Mouse (Mus musculus): Measurements from ENCODE around the gene She.

She gene

DNA sequence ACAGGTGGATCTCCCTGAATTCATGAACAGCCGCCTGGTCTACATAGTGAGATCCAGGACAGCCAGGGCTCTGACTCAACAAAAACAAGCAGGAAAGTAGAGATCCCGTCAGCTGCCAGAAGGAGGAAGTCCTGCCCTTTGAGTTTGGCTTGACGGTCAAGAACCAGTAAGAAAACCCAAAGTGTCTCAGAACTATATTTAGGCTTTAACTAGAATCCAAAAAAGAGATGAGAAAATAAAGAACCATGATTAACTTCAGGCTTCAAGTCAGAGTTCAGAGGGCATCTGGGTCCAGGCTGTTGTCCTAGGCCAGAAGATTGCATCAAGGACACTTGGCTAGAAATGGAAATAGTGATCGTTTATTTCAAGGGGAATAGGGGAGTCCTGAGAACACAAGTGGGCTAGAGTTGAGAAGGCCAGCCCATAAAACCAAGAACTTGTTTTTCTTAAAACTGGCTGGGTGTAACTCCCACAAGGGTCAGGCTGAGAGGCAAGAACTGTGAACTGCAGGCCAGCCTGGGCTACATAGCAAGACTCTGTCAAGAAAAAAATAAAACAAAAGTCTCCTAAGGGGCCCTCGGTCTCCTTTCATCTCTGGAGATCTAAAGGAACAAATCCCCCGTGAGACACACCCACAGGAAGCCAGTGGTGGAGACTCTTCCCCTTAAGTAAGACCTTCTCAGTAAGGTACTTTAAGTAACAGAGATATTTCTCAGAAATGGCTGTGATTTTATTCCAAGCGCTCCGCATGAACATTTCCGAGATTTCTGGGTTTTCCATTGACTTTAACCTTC lies 32.7 kb downstream of the She start:
- DNase-seq (ENCODE audit: low spot score): no peak

GRCm38 (mm10) chr3:89865020-89865419 lies 33.9 kb downstream of the She start:
- no peak for DNase-seq (ENCODE audit: low spot score)

DNA sequence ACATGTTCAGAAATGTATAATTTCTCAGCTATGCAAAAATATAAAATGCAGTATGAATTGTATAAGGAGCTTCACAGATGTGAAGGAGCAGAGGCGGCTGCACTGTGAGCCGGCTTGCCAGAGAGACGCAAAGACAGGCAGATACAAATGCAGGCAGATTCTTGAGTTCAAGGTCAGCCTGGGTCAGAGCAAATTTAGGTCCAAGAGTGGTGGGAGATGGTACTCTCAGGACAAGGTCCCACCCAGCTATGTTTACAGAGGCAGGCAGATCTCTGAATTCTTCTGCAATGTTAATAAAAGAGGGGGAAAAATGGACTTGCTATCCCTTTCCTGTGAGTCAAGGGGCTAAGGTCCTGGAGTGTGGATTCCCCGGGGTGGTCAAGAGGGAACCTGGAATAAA lies 34.6 kb downstream of the She start:
- no peak for DNase-seq (ENCODE audit: low spot score)

DNA sequence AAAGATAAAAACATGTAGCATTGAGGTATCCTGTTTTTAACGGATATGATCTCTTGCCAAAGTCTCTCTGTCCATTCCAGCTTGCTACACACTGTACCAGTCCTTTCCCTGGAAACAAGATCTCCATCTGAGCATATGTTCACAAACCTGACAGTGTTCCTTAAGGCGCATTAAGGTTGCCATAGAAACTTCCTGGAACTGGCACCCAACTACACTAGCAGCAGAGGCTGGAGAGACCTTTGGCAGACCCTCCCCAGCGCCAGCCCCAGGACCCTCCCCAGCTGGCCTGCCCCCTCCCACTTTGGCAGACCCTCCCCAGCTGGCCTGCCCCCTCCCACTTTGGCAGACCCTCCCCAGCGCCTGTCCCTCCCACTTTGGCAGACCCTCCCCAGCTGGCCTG lies 36.5 kb downstream of the She start:
- DNase-seq (ENCODE audit: low spot score): no peak

- no peak for DNase-seq (ENCODE audit: low spot score)
Observed at GRCm38 (mm10) chr3:89868357-89868756, 37.2 kb downstream of the She start.

- DNase-seq (ENCODE audit: low spot score): no peak
Observed at GRCm38 (mm10) chr3:89868956-89869355, 37.8 kb downstream of the She start.

GRCm38 (mm10) chr3:89869556-89869955 lies 38.4 kb downstream of the She start:
- no peak for DNase-seq (ENCODE audit: low spot score)

DNA sequence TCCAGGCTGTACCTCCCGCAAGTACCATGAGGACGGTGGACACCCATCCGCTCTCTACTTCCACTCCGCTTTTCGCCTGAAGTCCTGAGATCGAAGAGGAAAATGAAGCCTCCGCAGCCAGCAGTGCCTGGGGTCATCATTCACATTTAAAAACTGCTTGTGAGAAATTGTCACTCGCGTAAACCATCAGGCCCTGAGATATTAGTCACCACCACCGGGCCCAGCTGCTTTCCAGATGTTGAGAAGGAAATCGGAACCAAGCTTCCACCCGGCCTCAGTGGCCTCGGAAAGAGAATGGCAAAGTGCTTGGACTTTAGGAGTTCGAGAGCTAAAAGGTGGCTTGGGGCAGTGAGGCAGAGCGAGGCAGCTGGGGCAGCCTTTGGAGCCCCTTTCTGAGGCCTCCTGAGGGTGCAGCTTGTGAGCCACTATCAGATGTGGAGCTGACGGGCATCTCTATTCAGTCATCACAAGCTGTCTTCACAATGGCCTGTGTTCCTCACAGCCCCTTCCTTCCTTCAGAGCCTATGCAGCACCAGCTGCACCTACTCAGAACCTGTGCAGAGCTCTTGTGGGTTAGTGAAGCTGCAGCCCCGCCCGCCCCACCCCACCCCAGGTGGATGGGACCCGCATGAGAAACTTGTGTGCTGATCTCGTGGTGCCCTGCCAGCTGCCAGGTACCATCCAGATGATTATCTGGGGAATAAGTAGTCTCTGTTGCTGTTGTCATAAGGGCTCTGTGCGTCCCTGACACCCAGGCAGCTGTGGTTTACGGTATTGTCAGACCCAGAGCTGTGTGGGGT lies 39.5 kb downstream of the She start:
- no peak for DNase-seq (ENCODE audit: low spot score)

GRCm38 (mm10) chr3:89871339-89871914 lies 40.3 kb downstream of the She start:
- no peak for DNase-seq (ENCODE audit: low spot score)

DNA sequence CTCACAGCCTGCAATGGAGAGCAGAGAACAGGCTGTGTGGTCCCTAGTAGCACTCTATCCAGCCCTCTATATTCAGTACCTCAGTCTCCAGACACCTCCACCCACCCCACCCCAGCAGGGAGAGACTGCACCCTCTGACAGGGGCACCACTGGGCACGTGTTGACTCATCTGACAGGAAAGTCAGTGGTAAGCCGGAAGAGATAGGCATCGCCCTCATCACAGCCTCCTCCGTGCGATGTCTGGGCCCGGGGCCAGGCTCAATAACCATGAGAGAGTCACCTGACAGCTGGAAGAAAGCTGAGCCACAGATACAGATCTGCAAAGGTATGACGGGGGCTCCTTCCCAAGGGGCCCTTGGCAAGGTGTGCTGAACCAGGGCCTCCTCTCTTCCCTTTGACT lies 41.0 kb downstream of the She start:
- DNase-seq (ENCODE audit: low spot score): peak; percentile 46

GRCm38 (mm10) chr3:89872684-89873083 lies 41.5 kb downstream of the She start:
- no peak for DNase-seq (ENCODE audit: low spot score)

- no peak for DNase-seq (ENCODE audit: low spot score)
Observed at GRCm38 (mm10) chr3:89874076-89874475, 42.9 kb downstream of the She start.

- DNase-seq (ENCODE audit: low spot score): no peak
Observed at GRCm38 (mm10) chr3:89875021-89875420, 43.9 kb downstream of the She start.

DNA sequence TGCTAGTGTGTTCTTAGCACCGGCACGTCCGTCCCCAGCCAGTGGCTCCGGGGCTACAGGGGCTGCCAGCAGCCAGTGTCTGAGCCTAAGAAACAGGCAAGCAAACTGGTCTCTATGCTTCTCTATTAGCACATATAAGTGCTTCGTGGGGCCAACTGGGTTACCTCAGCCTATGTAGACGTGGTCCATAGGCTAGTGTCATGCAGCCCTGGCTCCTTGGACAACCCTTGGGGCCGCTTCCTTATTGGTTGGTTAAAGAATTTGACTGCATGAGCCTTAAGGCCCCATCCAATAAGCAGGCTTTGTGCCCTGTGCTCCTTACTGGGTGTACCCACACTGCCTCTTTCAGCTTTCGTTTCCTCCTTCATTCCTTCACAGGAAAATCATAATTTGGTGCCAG lies 44.6 kb downstream of the She start:
- no peak for DNase-seq (ENCODE audit: low spot score)

- DNase-seq (ENCODE audit: low spot score): no peak
Observed at GRCm38 (mm10) chr3:89876469-89876868, 45.3 kb downstream of the She start.

DNA sequence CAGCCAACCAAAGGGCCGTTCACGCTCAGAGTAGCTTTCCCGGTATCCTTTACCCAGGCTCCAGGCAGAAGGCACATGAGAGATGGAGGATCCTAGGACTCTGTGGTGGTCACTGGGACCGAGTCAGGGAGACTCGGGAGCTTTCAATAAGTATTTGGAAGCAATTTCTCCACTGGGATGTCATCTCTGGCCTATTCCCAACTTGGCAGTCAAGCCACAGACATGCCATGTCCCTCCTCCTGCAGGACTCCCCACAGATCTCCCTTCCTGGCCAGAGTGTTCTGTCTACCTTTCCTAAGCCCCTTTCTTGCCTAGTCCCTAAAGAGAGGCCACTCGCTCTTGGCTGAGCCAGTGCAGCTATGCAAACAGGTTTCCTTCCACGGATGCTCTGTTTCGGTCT lies 46.0 kb downstream of the She start:
- DNase-seq (ENCODE audit: low spot score): no peak

DNA sequence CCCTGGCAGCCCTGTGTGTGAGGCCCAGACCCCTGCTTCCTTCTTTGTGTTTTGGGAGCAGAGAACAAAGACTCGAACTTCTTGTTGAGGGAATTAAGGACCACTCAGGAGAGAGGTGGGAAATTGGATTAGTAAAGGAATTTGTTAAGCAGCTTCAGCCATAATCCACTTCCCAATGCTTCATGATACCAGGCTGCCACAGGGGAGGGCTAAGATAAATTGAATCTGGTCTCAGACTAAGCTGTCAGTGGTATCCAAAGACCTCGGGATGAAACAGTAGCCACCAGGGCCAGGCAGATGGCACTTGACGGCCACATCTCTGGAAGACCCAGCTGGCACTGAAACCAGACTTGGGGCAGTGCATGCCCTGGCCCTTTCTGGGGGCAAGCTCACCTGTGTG lies 47.3 kb downstream of the She start:
- DNase-seq (ENCODE audit: low spot score): no peak

GRCm38 (mm10) chr3:89879326-89879725 lies 48.2 kb downstream of the She start:
- no peak for DNase-seq (ENCODE audit: low spot score)

DNA sequence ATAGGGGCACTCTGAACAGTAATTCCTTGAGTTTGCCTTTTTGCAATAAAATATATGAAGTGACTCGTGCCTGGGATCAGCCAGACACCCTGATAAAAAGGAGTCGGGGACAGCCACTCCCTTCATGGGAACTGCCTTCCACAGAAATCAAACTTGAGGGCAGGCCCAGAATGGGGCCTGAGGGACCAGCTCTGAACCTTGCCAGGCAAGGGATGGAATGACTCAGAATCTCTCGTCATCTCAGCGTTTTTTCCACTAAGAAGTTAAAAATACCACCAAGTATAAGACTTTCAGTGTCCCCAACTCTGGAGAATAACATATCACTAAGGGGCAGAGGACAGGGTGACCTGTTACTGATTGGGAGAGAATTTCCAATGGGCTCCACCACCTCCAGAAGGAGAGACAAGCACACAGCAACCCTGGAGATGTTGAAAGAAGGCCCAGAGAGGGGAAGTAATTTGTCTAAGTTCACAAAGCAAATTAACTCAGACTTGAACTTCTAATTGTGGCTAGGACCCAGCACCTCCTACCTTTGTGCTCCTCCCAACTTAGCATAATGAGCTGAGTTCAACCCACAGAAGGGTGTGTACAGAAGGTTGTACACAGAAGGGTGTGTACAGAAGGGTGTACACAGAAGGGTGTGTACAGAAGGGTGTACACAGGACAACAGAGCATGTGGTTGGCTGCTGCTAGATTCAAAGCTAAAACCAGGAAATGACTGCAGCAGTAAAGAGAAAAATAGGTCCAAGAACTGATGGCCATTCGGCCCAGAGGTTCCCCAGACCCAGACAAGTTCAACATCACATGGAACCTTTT lies 49.1 kb downstream of the She start:
- DNase-seq (ENCODE audit: low spot score): no peak

- no peak for DNase-seq (ENCODE audit: low spot score)
Observed at GRCm38 (mm10) chr3:89882556-89883181, 51.5 kb downstream of the She start.

DNA sequence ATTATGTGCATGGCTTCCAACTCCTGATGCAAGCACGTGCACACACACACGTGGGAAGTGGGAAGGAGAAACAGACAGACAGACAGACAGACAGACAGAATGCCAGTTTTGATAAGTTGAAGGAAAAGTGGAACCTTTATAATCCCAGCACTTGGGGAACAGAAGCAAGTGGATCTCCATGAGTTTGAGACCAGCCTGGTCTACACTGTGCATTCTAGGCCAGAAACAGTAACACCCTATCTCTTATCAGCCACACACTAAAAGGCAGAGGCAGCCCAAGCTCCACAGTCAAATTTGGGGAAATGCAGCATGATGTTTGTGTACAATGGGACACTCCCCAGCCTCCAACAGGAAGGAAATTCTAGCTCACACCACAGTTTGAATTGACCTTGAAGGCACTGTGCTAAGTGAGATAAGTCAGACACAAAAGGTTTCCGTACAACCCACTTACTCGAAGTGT lies 52.4 kb downstream of the She start:
- no peak for DNase-seq (ENCODE audit: low spot score)

DNA sequence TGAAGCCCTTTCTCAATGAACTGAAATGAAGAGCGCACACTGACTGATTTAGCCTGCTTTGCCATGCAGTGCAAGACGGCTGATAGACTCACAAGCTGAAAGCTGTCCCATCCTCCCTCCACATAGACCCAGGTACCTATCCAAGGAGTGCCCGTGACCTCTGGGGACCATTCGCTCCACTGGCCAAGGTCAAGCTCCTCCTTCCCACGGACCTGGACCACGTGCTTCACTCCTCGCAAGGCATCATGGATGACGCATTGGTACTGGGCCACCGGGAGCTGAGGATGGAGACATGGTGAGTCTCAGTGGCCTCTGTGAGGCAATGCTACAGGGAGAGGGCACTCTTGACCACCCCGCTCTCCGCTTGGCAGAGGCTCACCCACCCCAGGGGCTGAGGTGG lies 54.6 kb downstream of the She start:
- DNase-seq (ENCODE audit: low spot score): no peak
